Mouse (Mus musculus) testis, adult 2 months (tissue): Measurements from ENCODE around the gene Adra1d.

Experiments used
- CTCF ChIP-seq: fragments of 200-500 bp; IDR thresholded peaks from 2 replicates; pipeline ENCODE4 v1.5.1; 2012; ENCODE audit warnings: low read depth, mild to moderate bottlenecking, inconsistent platforms, low read length, moderate library complexity; ENCODE audit not compliant: control insufficient read depth, insufficient read depth, insufficient replicate concordance
- POLR2A ChIP-seq: fragments of 200-500 bp; IDR thresholded peaks from 2 replicates; pipeline ENCODE4 v1.6.1; 2012; ENCODE audit warnings: low read depth, mild to moderate bottlenecking, inconsistent platforms, low read length, moderate library complexity; ENCODE audit not compliant: control insufficient read depth

DNA sequence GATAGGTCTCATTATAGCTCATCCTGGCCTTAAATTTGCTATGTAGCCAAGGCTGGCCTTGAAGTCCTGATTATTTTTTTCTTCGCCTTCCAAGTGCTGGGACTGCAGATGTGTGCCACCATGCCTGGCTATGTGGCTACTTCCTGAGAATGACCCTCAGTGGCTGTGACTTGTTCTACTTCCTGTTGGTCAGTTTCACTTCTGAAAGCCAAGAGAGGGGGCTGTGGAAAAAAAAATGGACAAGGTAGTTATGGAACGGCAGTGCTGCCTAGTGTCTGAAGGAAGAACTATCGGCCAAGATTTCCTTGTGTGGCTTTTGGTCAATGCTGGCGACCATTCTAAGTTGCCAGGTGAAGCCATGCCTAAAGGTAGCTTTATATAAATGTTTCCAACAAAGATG lies 44.5 kb downstream of the Adra1d start:
- TF ChIP-seq POLR2A (no peak), CTCF (no peak)
